ENCODE assay signal across 23 mouse cellular contexts in the genomic region with DNA sequence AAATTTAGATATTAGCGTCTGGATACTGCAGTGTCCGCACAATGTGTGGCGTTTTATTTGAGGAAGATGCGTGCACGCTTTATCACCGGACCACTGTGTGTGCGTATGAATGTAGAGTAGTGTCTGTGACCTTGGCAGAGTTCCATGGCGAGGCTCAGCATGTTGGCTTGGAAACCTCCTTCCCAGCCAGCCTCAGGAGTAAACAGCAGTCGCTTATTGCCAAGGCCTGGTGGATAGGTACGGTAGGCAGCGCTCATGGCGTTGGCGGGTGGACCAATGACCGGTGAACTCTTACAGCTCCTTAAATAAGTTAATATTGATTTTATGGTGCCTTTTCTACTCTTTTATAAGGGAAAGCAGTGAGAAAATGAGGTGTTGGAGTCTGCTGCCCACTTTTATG.
DNase-seq lines count a peak whose midpoint lies in the region; ATAC-seq and TF ChIP-seq lines count a peak whose summit lies in the region.
"Had no signal": no experiment of that assay in that cellular context is flagged by ENCODE, and none has a peak within 500 bp of the region (broad histone marks: within the 10 kb centered on the region; RNA-seq: fewer than 3 reads in every experiment).

No protein-coding gene starts in this region.

- no peak overlapping the region for H3K4me3 ChIP-seq in lung, embryonic 14.5 days (ENCODE audit: low read depth, low read length)
- no peak overlapping the region for H3K4me3 ChIP-seq in lung, adult 2 months (replicated peaks; ENCODE audit: extremely low read depth, low read depth, low read length)
- no peak overlapping the region for H3K4me3 ChIP-seq in limb, embryonic 12.5 days (replicated peaks)
- no peak overlapping the region for H3K4me3 ChIP-seq in midbrain, embryonic 13.5 days (replicated peaks)
- H3K4me3 ChIP-seq: forebrain, embryonic 10.5 days; gastrocnemius, adult 2 months; heart, embryonic 12.5 days; hindbrain, embryonic 13.5 days; midbrain, embryonic 10.5 days had no signal

- peak; percentile 17 to 38 for DNase-seq in cerebellum, postnatal 10 days
- DNase-seq in cerebellum, adult 11 months = no peak
- DNase-seq in lung, embryonic 14.5 days = peak; percentile 55
- no peak for DNase-seq in lung, adult 2 months
- peak; percentile 40 for DNase-seq in adrenal gland, adult 8-10 months
- DNase-seq in thymus, adult 18-20 months = no peak
- DNase-seq: cerebellum, adult 11-12 months; gastrocnemius, adult 2 months; heart, postnatal 14 days; kidney, adult 9 months; kidney, postnatal 4 days; layer of hippocampus, adult 9-11 months; liver; lung, adult 18-20 months; thymus, postnatal 4 days had no signal

- no peaks in the 10 kb centered on the region for H3K27me3 ChIP-seq in lung, embryonic 14.5 days (ENCODE audit: insufficient read depth, low read length)
- peaks cover 41% of the 10 kb centered on the region for H3K27me3 ChIP-seq in limb, embryonic 12.5 days
- H3K27me3 ChIP-seq in midbrain, embryonic 13.5 days = no peaks in the 10 kb centered on the region
- H3K27me3 ChIP-seq: hindbrain, embryonic 13.5 days had no signal

- H3K4me1 ChIP-seq in lung, embryonic 14.5 days (ENCODE audit: insufficient read depth) = no peaks in the 10 kb centered on the region
- H3K4me1 ChIP-seq in lung, adult 2 months (ENCODE audit: control insufficient read depth, insufficient read depth, low read length) = no peaks in the 10 kb centered on the region
- peaks cover 11% of the 10 kb centered on the region for H3K4me1 ChIP-seq in limb, embryonic 12.5 days (replicated peaks)
- H3K4me1 ChIP-seq in midbrain, embryonic 13.5 days (replicated peaks) = no peaks in the 10 kb centered on the region
- H3K4me1 ChIP-seq: forebrain, embryonic 10.5 days; heart, embryonic 12.5 days; hindbrain, embryonic 13.5 days; midbrain, embryonic 10.5 days had no signal

- no peak for TF ChIP-seq CTCF in lung, embryonic 14.5 days (IDR thresholded peaks at IDR 0.05; ENCODE audit: low read depth)
- no peak for TF ChIP-seq CTCF in lung, adult 2 months (IDR thresholded peaks at IDR 0.05; ENCODE audit: insufficient read depth, low read length)

- H3K36me3 ChIP-seq in lung, embryonic 14.5 days (ENCODE audit: insufficient read depth) = no peaks in the 10 kb centered on the region
- H3K36me3 ChIP-seq in limb, embryonic 12.5 days = no peaks in the 10 kb centered on the region
- H3K36me3 ChIP-seq in midbrain, embryonic 13.5 days = no peaks in the 10 kb centered on the region
- H3K36me3 ChIP-seq: forebrain, embryonic 10.5 days; heart, embryonic 12.5 days; hindbrain, embryonic 13.5 days; midbrain, embryonic 10.5 days had no signal

- H3K4me2 ChIP-seq in lung, embryonic 14.5 days = no peak overlapping the region
- H3K4me2 ChIP-seq in limb, embryonic 12.5 days = no peak overlapping the region
- H3K4me2 ChIP-seq in midbrain, embryonic 13.5 days (replicated peaks) = no peak overlapping the region
- H3K4me2 ChIP-seq: heart, embryonic 12.5 days; hindbrain, embryonic 13.5 days had no signal

- no peak overlapping the region for H3K9ac ChIP-seq in lung, embryonic 14.5 days
- H3K9ac ChIP-seq in limb, embryonic 12.5 days (replicated peaks) = no peak overlapping the region
- no peak overlapping the region for H3K9ac ChIP-seq in midbrain, embryonic 13.5 days (replicated peaks)
- H3K9ac ChIP-seq: heart, embryonic 12.5 days; hindbrain, embryonic 13.5 days had no signal

- 77% methylated on average over 14 of the region's 14 CpGs for WGBS in lung, embryonic 14.5 days
- WGBS in lung, adult 2 months = 87% methylated on average over 14 of the region's 14 CpGs
- 58% methylated on average over 14 of the region's 14 CpGs for WGBS in limb, embryonic 12.5 days
- WGBS in midbrain, embryonic 13.5 days = 94% methylated on average over 14 of the region's 14 CpGs

- no peak for ATAC-seq in lung, embryonic 14.5 days (ENCODE audit: insufficient read depth)
- ATAC-seq in limb, embryonic 12.5 days (ENCODE audit: insufficient number of reproducible peaks, insufficient read depth, low FRiP score, low TSS enrichment, low read depth) = peak; percentile 78
- ATAC-seq in midbrain, embryonic 13.5 days = no peak

- no peak overlapping the region for H3K27ac ChIP-seq in lung, embryonic 14.5 days (ENCODE audit: low read depth)
- H3K27ac ChIP-seq in limb, embryonic 12.5 days = no peak overlapping the region
- no peak overlapping the region for H3K27ac ChIP-seq in midbrain, embryonic 13.5 days
- H3K27ac ChIP-seq: forebrain, embryonic 10.5 days; gastrocnemius, adult 2 months; hindbrain, embryonic 13.5 days; macrophage; midbrain, embryonic 10.5 days; stomach, postnatal 0 days had no signal

- H3K9me3 ChIP-seq in lung, embryonic 14.5 days (ENCODE audit: low read depth, low read length) = no peaks in the 10 kb centered on the region
- no peaks in the 10 kb centered on the region for H3K9me3 ChIP-seq in limb, embryonic 12.5 days
- H3K9me3 ChIP-seq in midbrain, embryonic 13.5 days = no peaks in the 10 kb centered on the region
- H3K9me3 ChIP-seq: forebrain, embryonic 10.5 days; heart, embryonic 12.5 days; hindbrain, embryonic 13.5 days; midbrain, embryonic 10.5 days had no signal

- no peak for TF ChIP-seq POLR2A in lung, adult 2 months (IDR thresholded peaks at IDR 0.05; ENCODE audit: borderline replicate concordance, extremely low read depth, low read depth, low read length)

Comparison
In these comparisons a context has a peak if more than half of its experiments do, and no peak if none do; other contexts are left out.
1. DNase-seq: peak in cerebellum, postnatal 10 days (2 of 2), lung, embryonic 14.5 days (single experiment) and adrenal gland, adult 8-10 months (single experiment); none in cerebellum, adult 11 months (single experiment), lung, adult 2 months (single experiment) and thymus, adult 18-20 months (0 of 2).